Mouse (Mus musculus): ENCODE measurements at regions not wholly inside any gene's neighbourhood (a gene's known extent, or its start where the extent isn't known, plus 50 kb on each side); places are given as distances from the start of the nearest gene placed in this dataset.

DNA sequence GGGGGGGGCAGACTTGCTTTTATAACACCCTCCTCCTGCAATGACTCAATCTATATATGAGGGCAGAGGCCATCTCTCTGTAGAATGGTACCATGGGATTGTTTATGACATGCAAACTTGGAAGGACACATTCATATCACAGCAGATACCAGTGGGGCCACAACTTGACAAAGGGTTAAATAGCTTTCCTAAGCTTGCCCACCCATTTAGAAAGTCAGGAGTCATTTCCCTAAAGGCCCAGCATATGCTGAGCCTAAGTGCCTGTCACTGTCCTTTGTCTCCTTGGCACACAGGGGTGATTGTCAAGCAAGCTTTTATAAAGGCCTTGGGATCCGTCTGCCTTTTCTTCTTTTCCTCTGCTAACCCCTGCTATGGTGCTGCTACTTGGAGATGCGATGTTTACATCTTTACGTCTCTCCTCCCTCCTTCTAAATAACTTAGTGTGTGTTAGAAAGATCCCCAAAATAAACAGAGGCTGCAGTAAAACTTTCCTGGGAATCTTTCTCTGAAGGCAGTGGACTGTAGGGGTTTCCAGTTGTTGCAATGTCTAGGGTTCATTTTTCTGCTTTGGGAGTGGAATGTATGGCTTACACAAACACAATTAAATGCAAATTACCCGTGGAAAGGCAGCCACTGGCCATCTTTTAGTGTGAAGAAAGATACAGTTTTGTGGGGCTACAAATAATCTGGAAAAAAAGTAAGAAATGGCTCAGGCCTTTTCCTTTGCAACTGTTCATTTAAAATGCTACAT, 161.5 kb upstream of the Bmper start:
- no peak overlapping the region for H3K4me3 ChIP-seq (ENCODE audit: insufficient read depth, low read length)
- H3K4me1 ChIP-seq (ENCODE audit: control insufficient read depth, insufficient read depth, low read length): no peaks in the 10 kb centered on the region; the same call in 1 of the 2 replicates
- TF ChIP-seq CTCF (IDR thresholded peaks at IDR 0.05; ENCODE audit: borderline replicate concordance, insufficient read depth, low read length): no peak
- no peak for TF ChIP-seq POLR2A (IDR thresholded peaks at IDR 0.05; ENCODE audit: low read depth, low read length)
- peak overlapping the region; percentile 20; the same call in 1 of the 2 replicates for H3K27ac ChIP-seq (ENCODE audit: insufficient read depth, low read length)

DNA sequence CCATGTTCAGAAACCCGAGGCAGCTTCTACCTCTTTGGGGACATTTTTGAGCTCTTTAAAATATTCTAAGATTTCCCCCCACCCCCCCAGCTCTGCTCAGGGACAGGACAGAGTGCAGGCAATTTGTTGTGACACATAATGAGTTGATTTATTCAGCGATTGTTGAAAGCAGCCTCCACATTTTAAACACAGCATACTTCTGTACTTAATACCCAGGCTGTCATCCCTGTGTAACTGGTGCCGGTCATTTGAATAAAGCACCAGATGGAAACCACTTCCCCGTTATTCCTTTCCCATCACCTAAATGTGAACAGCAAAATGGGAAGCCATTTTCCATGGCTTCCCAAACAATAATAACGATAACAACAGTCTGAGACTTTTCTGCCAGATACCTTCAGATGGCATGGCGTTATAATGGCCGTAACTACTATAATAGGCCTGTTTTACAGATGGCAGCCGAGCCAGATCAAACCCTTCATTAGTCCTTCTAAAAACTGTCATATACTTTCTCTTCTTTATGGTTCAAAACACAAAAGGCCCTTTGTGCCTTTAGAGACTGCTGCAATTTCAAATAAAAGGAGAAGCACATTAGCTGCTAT, 160.7 kb upstream of the Bmper start:
- Histone ChIP-seq H3K4me3 (ENCODE audit: insufficient read depth, low read length) (no peak overlapping the region), H3K27ac (ENCODE audit: insufficient read depth, low read length) (peak overlapping the region; percentile 10; the same call in 1 of the 2 replicates), H3K4me1 (ENCODE audit: control insufficient read depth, insufficient read depth, low read length) (no peaks in the 10 kb centered on the region; the same call in 1 of the 2 replicates)
- TF ChIP-seq POLR2A (IDR thresholded peaks at IDR 0.05; ENCODE audit: low read depth, low read length) (no peak), CTCF (IDR thresholded peaks at IDR 0.05; ENCODE audit: borderline replicate concordance, insufficient read depth, low read length) (no peak)

DNA sequence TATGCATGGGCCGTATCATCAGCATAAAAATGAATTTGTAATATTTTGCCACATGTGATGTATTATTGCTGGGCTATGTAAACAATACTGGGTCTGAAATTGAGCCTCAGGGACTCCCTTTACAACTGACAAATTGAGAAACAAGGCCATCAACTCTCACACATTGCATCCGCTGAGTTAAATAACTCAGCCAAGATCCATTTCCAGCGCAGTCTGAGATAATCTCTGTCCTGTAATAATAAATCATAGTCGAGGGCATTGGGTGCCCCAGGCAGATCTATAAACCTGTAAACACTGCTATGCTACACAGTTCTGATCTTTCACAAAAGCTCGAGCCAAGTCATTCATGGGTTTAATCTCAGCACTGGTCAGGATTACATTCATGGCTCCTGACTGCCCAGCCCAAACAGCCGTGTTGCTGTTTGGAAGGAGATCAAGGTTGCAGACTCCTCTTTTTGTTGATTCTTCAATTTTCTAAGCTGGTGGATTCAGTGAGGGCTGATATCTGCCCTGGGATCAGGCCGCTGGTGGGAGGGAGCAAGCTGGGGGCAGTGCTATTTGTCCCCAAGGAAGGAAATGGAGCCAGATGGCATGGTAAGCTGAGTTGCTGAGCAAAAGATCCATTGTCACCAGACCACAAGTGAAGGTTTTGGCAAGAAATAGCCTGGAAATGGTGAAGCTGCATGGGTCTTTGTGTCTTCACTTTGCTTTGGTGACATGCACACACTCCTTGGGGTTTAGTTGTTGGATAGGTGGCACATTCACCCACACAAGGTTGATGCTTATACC, 160.0 kb upstream of the Bmper start:
- H3K27ac ChIP-seq (ENCODE audit: insufficient read depth, low read length): 0 out of 2 replicates have a peak overlapping the region, but pooled peaks have one; percentile 10
- no peak for TF ChIP-seq CTCF (IDR thresholded peaks at IDR 0.05; ENCODE audit: borderline replicate concordance, insufficient read depth, low read length)
- no peak for TF ChIP-seq POLR2A (IDR thresholded peaks at IDR 0.05; ENCODE audit: low read depth, low read length)
- H3K4me3 ChIP-seq (ENCODE audit: insufficient read depth, low read length): no peak overlapping the region
- H3K4me1 ChIP-seq (ENCODE audit: control insufficient read depth, insufficient read depth, low read length): no peaks in the 10 kb centered on the region; the same call in 1 of the 2 replicates

DNA sequence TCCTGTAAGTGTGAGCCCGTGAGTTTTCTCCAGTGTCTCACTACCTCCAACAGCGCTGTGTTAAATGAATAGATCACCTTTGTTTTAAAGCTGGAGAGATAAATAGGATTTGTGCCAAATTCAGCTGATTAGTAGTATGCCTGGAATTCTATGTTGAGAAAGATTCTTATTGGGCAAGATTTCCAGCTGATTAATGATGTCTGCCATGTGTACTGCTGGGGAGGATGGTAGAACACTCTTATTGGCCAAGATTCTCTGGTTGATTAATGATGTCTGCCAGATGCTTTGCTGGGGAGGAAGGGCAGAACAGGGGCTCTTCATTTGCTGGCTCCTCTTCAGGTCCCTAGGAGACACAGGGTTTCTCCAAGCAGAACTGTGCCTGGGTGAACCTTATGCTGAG, 158.9 kb upstream of the Bmper start:
- no peak overlapping the region for H3K27ac ChIP-seq (ENCODE audit: insufficient read depth, low read length)
- TF ChIP-seq POLR2A (IDR thresholded peaks at IDR 0.05; ENCODE audit: low read depth, low read length) (no peak), CTCF (IDR thresholded peaks at IDR 0.05; ENCODE audit: borderline replicate concordance, insufficient read depth, low read length) (no peak)
- no peaks in the 10 kb centered on the region; the same call in 1 of the 2 replicates for H3K4me1 ChIP-seq (ENCODE audit: control insufficient read depth, insufficient read depth, low read length)
- H3K4me3 ChIP-seq (ENCODE audit: insufficient read depth, low read length): no peak overlapping the region

DNA sequence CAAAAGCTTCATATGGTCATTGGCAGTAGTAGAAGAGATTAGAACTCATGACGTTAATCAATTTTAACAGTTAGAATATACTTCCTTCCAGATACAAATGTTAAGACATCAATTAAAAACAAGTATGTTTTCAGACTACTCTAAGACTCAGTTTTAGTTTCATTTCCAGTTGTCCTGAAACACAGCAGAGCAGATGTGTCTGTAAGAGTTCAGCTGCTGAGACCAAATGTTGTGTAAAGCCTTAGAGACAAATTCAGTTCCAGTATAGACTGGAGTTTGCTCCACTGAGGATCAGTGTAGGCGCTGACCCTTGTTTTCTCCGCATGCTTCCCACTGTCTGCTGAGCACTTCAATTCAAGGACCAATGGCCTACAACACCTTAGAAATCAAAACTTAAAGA, 158.1 kb upstream of the Bmper start:
- no peak overlapping the region for H3K27ac ChIP-seq (ENCODE audit: insufficient read depth, low read length)
- no peaks in the 10 kb centered on the region; the same call in 1 of the 2 replicates for H3K4me1 ChIP-seq (ENCODE audit: control insufficient read depth, insufficient read depth, low read length)
- TF ChIP-seq CTCF (IDR thresholded peaks at IDR 0.05; ENCODE audit: borderline replicate concordance, insufficient read depth, low read length) (no peak), POLR2A (IDR thresholded peaks at IDR 0.05; ENCODE audit: low read depth, low read length) (no peak)
- no peak overlapping the region for H3K4me3 ChIP-seq (ENCODE audit: insufficient read depth, low read length)

DNA sequence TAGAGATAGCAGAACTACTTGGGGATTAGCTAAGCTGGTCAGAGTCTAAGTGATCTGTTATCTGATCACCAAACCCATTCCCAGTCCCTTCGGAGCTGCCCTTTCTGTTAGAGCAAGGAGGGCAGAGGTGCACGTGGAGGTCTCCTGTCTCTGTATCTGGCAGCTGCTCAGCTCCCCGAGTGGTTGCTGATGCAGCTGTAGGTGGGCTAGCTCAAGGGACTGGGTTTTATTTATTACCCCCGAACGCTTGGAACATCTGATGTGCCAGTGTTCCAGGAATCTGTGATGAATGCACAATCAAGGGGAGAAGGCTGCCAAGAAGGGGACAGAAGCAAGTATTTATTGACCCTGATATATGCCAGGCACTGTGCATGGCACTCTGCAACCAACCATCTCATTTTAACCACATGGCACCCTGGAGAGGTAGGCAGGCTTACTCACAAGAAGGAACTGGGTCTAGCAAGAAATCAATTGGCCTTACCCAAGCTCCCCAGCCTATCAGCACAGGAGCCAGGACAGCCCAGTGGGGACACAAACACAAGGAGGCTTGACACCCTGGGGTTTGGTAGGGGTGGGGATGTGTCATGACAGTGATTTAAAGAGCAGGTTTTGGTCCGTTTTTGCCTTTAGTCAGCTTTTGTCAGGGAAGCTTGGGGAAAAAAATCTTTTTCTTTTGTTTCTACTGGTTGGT, 154.6 kb upstream of the Bmper start:
- no peak overlapping the region for H3K27ac ChIP-seq (ENCODE audit: insufficient read depth, low read length)
- H3K4me1 ChIP-seq (ENCODE audit: control insufficient read depth, insufficient read depth, low read length): no peaks in the 10 kb centered on the region
- no peak overlapping the region for H3K4me3 ChIP-seq (ENCODE audit: insufficient read depth, low read length)
- TF ChIP-seq CTCF (IDR thresholded peaks at IDR 0.05; ENCODE audit: borderline replicate concordance, insufficient read depth, low read length): no peak
- TF ChIP-seq POLR2A (IDR thresholded peaks at IDR 0.05; ENCODE audit: low read depth, low read length): no peak

DNA sequence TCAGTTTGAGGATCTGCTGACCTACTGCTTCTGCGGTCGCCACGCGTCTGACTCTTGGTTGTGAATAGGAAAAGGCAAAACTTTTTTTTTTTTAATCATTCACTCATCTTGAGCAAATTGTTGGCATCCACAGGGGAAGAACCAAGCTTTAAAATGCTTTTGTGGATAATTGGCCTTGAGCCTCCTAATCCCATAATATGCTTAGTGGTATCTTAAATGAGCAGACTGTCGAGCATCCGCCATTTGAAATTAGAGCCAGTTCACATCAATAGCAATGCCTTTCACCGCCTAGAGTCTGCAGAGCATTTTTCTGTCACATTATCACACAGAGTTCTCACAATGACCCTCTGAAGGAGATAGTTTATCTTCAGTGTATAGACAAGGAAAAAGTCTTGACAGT, 153.7 kb upstream of the Bmper start:
- TF ChIP-seq POLR2A (IDR thresholded peaks at IDR 0.05; ENCODE audit: low read depth, low read length): no peak
- TF ChIP-seq CTCF (IDR thresholded peaks at IDR 0.05; ENCODE audit: borderline replicate concordance, insufficient read depth, low read length): no peak
- Histone ChIP-seq H3K4me1 (ENCODE audit: control insufficient read depth, insufficient read depth, low read length) (no peaks in the 10 kb centered on the region), H3K27ac (ENCODE audit: insufficient read depth, low read length) (no peak overlapping the region), H3K4me3 (ENCODE audit: insufficient read depth, low read length) (no peak overlapping the region)

DNA sequence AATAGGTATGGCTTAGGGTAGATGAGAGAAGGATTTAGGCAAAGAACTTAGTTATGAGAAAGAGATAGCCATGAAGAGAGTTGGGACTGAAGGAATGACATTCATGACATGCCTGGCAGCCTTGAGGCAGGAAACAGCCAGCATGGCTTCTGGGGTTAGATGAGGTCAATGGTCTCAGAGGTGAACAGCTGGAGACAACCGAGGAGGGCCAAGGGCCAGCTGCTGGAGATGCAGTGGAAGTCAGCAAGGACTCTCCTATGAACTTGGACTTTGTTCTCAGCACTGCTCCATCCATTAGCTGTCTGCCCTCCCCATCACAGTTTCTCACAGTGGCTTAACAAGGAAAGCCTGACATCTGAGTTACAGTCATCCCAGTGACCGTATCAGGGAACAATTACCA, 151.9 kb upstream of the Bmper start:
- Histone ChIP-seq H3K4me3 (ENCODE audit: insufficient read depth, low read length) (no peak overlapping the region), H3K4me1 (ENCODE audit: control insufficient read depth, insufficient read depth, low read length) (no peaks in the 10 kb centered on the region)
- TF ChIP-seq CTCF (IDR thresholded peaks at IDR 0.05; ENCODE audit: borderline replicate concordance, insufficient read depth, low read length) (no peak), POLR2A (IDR thresholded peaks at IDR 0.05; ENCODE audit: low read depth, low read length) (no peak)

DNA sequence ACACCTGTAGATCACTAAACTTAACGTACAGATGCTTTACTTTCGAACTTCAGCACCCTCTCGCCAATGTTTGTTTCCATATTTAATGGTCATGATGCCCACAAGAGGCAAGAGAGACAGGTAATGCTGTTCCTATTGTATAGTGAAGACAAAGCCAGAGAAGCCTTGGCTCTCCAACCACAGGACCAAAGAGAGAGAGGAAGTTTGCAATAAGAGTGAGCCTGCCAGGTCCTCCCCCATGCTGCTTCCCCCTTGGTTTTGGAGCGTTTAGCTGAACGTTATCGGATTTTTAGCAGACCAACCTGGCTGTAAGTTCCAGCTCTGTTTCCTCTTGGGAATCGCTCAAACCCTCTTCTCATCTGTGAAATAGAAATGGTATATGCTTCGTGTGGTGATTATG, 150.1 kb upstream of the Bmper start:
- Histone ChIP-seq H3K27ac (ENCODE audit: insufficient read depth, low read length) (no peak overlapping the region), H3K4me3 (ENCODE audit: insufficient read depth, low read length) (no peak overlapping the region), H3K4me1 (ENCODE audit: control insufficient read depth, insufficient read depth, low read length) (no peaks in the 10 kb centered on the region)
- TF ChIP-seq POLR2A (IDR thresholded peaks at IDR 0.05; ENCODE audit: low read depth, low read length) (no peak), CTCF (IDR thresholded peaks at IDR 0.05; ENCODE audit: borderline replicate concordance, insufficient read depth, low read length) (no peak)

More for the DNA sequence above, 151.9 kb upstream of the Bmper start:
- H3K27ac ChIP-seq (ENCODE audit: insufficient read depth, low read length): no peak overlapping the region
